Mouse (Mus musculus): ENCODE data around the gene Ssh1.

Ssh1 gene

GRCm38 (mm10) chr5:113930648-113931609 is 62.8 kb downstream of the Ssh1 start:
- DNase-seq (ENCODE audit: low spot score): peak; percentile 82

GRCm38 (mm10) chr5:113929950-113930647 is 63.6 kb downstream of the Ssh1 start:
- no peak for DNase-seq (ENCODE audit: low spot score)

DNA sequence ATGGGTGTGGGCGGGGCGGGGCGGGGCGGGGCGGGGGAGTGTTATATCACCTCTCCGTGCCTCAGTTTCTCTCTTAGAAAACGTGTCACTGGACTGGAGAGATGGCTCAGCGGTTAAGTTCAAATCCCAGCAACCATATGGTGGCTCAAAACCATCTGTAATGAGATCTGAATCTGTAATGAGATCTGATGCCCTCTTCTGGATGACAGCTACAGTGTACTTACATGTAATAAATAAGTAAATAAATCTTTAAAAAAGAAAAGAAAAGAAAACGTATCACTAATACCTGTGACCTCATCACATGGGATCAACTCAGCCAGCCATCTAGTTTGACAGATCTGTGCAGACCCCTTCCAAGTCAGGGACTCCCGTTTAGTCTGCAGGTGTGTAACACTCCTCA is 64.2 kb downstream of the Ssh1 start:
- DNase-seq (ENCODE audit: low spot score): no peak

DNA sequence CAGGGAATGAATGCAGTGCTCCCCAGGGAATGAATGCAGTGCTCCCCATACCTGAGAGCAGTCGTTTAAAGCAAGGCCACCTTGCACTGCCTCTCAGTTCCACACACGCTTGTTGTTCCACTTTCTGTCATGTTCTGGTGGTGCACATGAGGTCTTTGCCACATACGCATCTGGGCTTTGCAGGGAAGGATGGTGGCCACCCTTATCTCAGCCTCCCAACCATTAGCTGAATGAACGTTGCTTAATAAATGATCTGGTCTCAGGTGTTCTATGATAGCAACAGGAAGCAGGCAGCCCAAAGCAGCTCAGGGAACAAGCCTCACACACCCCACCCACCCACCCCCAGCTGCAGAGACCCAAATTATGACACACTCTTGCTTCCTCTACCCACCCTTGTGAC is 69.1 kb downstream of the Ssh1 start:
- no peak for DNase-seq (ENCODE audit: low spot score)

DNA sequence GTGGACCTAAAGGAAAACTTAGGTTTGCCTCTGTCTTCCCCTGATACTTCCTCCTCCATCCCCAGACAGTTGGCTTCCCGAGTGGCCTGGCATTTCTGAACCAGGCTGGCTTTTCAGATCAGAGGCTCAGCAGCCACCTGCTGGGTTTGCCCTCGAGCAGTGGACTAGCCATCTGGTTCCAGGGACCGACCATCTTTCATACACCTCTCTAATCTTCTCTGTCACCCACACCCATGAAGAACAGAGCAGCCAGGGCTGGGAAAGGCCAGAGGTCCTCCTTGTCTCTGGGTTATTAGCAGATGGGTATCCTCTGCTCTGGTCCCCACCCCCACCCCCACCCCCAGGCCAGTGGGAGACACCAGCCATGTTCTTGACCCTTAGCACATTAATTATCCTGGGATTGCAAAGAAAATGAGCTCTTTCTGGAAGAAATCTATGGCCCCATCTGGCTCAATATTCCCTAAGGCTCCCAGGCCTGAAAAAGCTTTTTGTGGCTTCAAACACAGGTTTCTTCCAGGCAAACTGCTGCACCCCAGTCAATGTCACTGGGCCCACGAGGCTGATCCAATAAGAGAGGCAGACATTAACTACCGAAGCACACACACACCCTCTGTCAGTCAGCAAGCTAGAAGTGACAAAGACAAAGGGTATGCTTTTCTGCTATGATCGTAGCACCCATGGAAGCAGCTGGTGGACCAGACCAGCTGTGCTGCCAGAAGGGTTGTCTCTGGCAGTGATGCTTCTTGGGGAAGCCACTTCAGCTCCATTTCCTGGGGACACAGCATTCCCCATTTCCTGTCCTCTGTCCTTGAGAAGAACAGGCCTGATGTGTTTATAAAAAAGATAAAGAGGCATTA is 72.2 kb downstream of the Ssh1 start:
- DNase-seq (ENCODE audit: low spot score): peak; percentile 56

- no peak for DNase-seq (ENCODE audit: low spot score)
Measured at GRCm38 (mm10) chr5:113919060-113919459, 74.6 kb downstream of the Ssh1 start.

DNA sequence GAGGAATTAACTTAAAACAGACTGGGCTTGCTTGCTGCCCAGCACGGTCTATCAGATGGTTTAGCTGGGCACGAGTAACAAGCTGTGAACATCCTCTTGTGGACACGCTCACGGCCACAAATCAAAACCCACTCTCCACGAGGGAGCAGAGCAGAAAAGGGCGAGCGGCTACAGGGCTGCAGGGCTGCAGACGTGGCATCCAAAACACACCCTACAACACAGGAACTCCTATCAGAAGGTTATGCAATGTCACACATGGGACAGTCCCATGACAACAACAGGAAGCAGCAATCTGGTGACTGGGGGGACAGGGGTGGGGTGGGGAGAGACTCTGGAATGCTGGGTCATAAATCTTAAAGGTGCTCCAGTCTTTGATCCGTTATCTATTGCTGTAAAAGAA is 75.0 kb downstream of the Ssh1 start:
- DNase-seq (ENCODE audit: low spot score): no peak

DNA sequence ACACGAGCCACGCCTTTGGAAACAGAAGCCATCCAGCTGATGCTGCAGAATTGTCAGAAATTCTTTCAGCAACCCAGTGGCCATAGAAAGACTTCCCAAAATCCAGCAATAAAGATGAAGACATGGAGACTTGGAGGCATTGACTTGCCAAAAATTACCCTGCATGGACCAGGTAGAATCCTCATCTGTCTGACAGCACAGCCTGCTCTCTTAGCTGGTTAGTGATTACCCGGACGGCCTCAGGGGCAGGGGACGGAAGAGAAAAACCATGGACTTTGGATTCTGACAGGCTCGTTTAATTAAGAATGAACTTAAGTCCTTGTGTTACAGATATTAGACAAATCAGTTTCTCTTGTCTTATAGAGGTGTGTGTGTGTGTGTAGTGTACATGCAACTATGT is 83.0 kb downstream of the Ssh1 start:
- DNase-seq (ENCODE audit: low spot score): no peak

GRCm38 (mm10) chr5:113910065-113910701 is 83.5 kb downstream of the Ssh1 start:
- no peak for DNase-seq (ENCODE audit: low spot score)

DNA sequence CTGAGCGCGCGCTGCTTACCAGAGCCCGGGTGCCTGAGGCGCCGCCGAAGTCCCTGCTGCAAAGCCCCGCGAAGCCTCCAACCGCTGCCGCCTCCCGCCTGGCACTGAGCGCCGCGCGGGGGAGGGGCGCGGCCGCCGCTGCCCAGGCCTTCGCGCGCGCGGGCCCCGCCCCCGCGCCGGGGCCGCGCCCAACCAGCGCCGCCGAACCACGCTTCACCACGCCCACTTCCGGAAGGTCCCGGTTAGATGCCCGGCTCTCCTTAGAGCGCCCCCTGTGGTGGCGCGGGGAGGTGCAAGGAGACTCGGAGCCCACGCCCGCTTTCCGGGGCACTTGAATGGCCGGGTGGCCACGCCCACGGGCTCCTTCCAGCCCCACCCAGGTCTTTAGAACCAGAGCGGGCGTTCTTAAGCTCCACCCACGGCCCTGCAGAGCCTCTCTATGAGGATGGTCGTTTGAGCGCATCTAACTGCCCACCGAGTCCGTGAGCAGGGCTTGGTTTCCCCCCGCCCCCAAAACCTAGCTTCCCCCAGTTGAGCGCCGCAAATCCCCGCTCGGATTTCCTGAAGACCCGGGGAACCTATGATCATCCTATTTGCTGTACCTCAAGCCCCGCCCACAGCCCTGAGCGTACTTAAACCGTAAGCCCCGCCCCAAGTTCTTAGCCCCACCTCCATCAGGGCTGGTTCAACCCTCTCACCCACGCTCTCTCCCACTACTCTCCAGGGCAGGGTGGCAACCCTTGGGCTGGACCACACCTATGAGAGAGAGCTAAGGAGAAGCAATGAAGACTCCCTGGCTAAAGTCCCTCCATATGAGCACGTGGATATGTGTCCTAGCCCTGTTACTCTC is 84.9 kb downstream of the Ssh1 start, which contains the start of gene Coro1c:
Gene Coro1c, minus strand, starts transcription at position 167 of the 850 bp plus-strand sequence.
- DNase-seq (ENCODE audit: low spot score): peak; percentile 94

GRCm38 (mm10) chr5:113907786-113908567 is 85.7 kb downstream of the Ssh1 start:
- peak; percentile 65 for DNase-seq (ENCODE audit: low spot score)

DNA sequence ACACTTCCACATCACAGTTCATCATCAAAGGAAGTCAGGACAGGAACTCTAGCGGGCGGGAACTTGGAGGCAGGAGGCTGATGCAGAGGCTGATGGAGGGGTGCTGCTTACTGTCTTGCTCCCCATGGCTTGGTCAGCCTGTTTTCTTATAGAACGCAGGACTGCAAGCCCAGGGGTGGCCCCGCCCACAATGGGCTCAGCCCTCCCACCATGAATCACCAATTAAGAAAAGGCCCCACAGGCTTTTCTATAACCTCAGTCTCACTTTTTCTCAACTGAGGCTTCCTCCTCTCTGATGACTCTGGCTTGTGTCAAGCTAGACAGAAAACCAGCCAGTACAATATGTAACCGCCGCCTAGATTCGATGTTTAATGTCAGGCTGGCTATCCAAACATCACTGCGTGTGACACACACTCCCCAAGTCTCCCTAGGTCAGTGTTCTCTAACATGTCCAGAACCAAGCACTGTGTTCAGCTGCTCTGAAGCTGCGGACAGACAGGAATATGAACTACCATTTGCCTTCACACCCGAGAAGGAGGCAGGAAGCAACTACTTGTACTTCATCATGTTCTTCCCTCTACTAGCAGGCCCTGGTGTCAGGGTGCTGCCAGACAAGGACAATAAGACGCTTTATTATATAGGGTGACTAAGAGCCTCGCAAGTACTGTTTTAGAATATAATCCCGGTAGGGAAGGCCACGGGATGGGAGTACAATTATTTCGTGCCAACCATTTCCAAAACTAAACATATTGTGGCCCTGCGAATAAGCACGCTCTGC is 86.5 kb downstream of the Ssh1 start:
- DNase-seq (ENCODE audit: low spot score): peak; percentile 62

DNA sequence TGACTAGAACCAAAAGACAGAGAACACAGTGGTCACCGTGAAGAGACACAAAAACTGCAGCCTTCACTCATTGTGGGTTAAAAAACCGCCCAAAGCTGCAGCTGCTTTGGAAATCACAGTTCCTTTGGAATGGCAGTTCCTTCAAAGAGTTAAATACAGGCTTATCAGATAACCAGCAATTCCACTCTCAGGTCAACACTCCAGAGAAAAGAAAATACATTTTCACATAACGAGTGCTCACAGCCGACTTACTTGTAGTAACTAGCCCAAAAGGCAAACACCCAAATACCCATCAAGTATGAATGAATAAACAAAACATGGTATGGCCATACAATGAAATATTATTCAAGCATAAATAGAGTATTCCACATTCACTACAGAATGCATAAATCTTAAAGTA is 88.7 kb downstream of the Ssh1 start:
- no peak for DNase-seq (ENCODE audit: low spot score)

DNA sequence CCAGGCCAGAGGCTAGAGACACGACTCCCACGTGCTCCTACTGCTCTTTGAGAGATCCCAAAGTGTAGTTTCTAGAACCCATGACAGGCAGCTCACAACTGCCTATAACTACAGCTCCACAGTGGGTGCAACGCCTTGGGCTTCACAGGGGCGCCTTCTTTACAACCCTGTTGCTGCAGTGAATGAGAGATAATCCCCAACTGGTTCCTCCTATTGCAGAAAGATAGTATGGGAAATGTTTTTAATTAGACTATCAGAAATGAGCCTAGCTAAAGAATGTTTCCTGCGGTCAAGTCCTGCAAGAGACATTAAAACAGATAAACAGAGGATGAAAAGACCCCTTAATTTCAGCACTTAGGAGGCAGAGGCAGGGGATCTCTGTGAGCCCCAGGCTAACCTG is 90.7 kb downstream of the Ssh1 start:
- no peak for DNase-seq (ENCODE audit: low spot score)

DNA sequence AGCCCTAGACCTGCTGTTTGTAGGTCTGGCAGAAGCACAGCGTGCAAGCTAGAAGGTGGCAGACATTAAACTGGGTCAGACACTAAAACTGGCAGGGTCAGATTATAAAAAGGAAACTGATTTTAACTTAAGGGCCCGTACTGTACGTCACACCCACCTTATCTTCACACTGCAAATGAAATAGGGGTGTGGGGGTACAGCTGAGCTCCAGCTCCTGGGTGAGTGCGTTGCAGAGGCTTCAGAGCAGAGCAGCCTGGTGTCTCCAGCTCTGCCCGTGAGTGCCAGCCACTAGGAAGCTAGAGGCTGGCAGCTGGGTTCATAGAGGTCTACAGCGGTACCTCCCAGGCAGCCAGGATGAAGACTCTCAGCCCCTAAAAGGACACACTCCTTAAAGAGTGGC is 91.7 kb downstream of the Ssh1 start:
- DNase-seq (ENCODE audit: low spot score): no peak

- no peak for DNase-seq (ENCODE audit: low spot score)
Measured at GRCm38 (mm10) chr5:113901074-113901571, 92.6 kb downstream of the Ssh1 start.

- no peak for DNase-seq (ENCODE audit: low spot score)
Measured at GRCm38 (mm10) chr5:113899543-113899942, 94.2 kb downstream of the Ssh1 start.

- DNase-seq (ENCODE audit: low spot score): no peak
Measured at GRCm38 (mm10) chr5:113892005-113892404, 101.7 kb downstream of the Ssh1 start.

DNA sequence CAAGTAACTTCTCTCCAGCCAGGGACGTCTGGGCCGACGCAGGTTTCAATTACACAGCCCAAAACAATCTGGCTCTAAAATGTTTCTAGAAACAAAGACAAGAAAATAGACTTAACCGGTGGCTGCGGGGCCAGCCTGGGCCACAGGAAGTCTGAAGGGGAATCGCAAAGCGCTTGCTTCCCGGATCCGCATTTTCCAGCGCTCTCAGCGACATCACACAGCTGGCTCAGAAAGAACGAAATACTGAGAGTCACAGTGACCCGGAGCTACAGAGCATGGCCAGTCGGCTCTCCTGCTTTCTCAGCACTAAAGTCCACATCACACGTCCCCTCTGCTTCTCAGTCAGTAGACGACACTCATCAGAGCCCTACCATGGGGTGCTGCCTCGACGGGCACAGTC is 102.8 kb downstream of the Ssh1 start:
- DNase-seq (ENCODE audit: low spot score): no peak

All from embryo, embryonic 10 days (tissue).